ENCODE assay signal across 22 mouse cellular contexts in genomic region chr11:67640299-67640698, GRCm38 (mm10). TPM values are rescaled to one million over a fixed set of nuclear protein-coding genes. Genes with fewer than 3 reads are reported as not detected.
DNase-seq lines count a peak whose midpoint lies in the region; TF ChIP-seq lines count a peak whose summit lies in the region.
"Had no signal": no experiment of that assay in that cellular context is flagged by ENCODE, and none has a peak within 500 bp of the region (broad histone marks: within the 10 kb centered on the region; RNA-seq: fewer than 3 reads in every experiment).

No protein-coding gene starts in this region.

- peak overlapping the region; percentile 40 to 54 (median 43) for H3K4me3 ChIP-seq in CH12.LX (replicated peaks in 1 of 3; ENCODE audit: low read depth in 2 of 3, low read length in 2 of 3, poor library complexity in 1 of 3)

- TF ChIP-seq RAD21 in CH12.LX (IDR thresholded peaks at IDR 0.05; ENCODE audit: low read depth, low read length): peak; percentile 9

- dilution Hi-C loops in CH12.LX (cut with MboI; ENCODE audit: extremely low pct_ligation_motif_present, extremely low pct_unique_long_range_greater_than_20kb, low sequenced_read_pairs): no loop called here

- H3K79me2 ChIP-seq in CH12.LX (replicated peaks; ENCODE audit: control insufficient read depth, extremely low read depth, insufficient read depth, poor library complexity, severe bottlenecking): no peaks in the 10 kb centered on the region

- H3K27ac ChIP-seq in CH12.LX (ENCODE audit: insufficient read depth, low read depth): peak overlapping the region; percentile 43

- peak overlapping the region; percentile 33; the same call in 1 of the 2 replicates for H3K4me2 ChIP-seq in CH12.LX (ENCODE audit: insufficient read depth, low read depth, poor library complexity, severe bottlenecking)

- DNase-seq in CH12.LX (ENCODE audit: extremely low read depth): peak; percentile 86
- no peak for DNase-seq in testis, postnatal 10 days (ENCODE audit: low spot score)
- DNase-seq: adrenal gland, adult 2 months; adrenal gland, adult 8-10 months; adrenal gland, postnatal 10 days; adrenal gland, postnatal 14 days; adrenal gland, postnatal 25 days; adrenal gland, postnatal 36 days; B cell, adult 2 months; cerebellum, adult 11 months; cerebellum, adult 11-12 months; cerebellum, adult 18-20 months; cerebellum, adult 2 months; cerebellum, adult 8-10 months had no signal

- no peak for TF ChIP-seq CTCF in CH12.LX (conservative IDR thresholded peaks at IDR 0.05 in 1 of 2, IDR thresholded peaks at IDR 0.05 in 1 of 2; ENCODE audit: low read depth in 2 of 2, low read length in 2 of 2)

- H3K36me3 ChIP-seq in CH12.LX (replicated peaks in 1 of 2; ENCODE audit: control insufficient read depth in 1 of 2, insufficient read depth in 1 of 2, low read length in 1 of 2): peaks cover 0 to 23% of the 10 kb centered on the region in 2 experiments
- H3K36me3 ChIP-seq: G1E had no signal

- H3K27me3 ChIP-seq in CH12.LX (replicated peaks): no peaks in the 10 kb centered on the region
- H3K27me3 ChIP-seq: Patski had no signal

- peaks cover 38 to 78% of the 10 kb centered on the region in 2 experiments for H3K4me1 ChIP-seq in CH12.LX (ENCODE audit: control insufficient read depth in 1 of 2, insufficient read depth in 2 of 2)

- H3K9me3 ChIP-seq in CH12.LX (replicated peaks; ENCODE audit: low read length): peaks cover 10% of the 10 kb centered on the region

- H3K9ac ChIP-seq in CH12.LX (ENCODE audit: insufficient read depth, low read depth): no peak overlapping the region

- peak; percentile 77 for TF ChIP-seq EP300 in CH12.LX (IDR thresholded peaks at IDR 0.05; ENCODE audit: low read length)

- no peak for TF ChIP-seq POLR2A in CH12.LX (IDR thresholded peaks at IDR 0.05; ENCODE audit: low read depth, low read length)

- in situ Hi-C loops in CH12.LX (cut with MboI; ENCODE audit: low pct_ligation_motif_present, low pct_unique_long_range_greater_than_20kb, low sequenced_read_pairs): loop anchor here (5.0 to 10.0 kb wide), 5 partner anchors 58 to 528 kb away; no protein-coding TSS in a partner anchor

TF ChIP-seq in CH12.LX, 34 proteins besides CTCF, POLR2A, EP300 and RAD21:
- TF ChIP-seq NELFE (IDR thresholded peaks at IDR 0.05; ENCODE audit: low read depth, low read length) (no peak), CHD2 (IDR thresholded peaks at IDR 0.05; ENCODE audit: low read length) (no peak), UBTF (IDR thresholded peaks at IDR 0.05; ENCODE audit: low read depth, low read length) (no peak), MEF2A (IDR thresholded peaks at IDR 0.05; ENCODE audit: borderline replicate concordance, low read depth, low read length) (peak; percentile 71), ZMIZ1 (IDR thresholded peaks at IDR 0.05; ENCODE audit: low read depth, low read length) (no peak), ZC3H11A (IDR thresholded peaks at IDR 0.05; ENCODE audit: low read depth, low read length) (no peak), TCF12 (IDR thresholded peaks at IDR 0.05; ENCODE audit: low read depth, low read length) (peak; percentile 78), KAT2A (IDR thresholded peaks at IDR 0.05; ENCODE audit: insufficient replicate concordance, low read length) (no peak), TBP (conservative IDR thresholded peaks at IDR 0.05; ENCODE audit: low read depth, low read length) (0 out of 2 replicates have a peak, but pooled peaks have one; percentile 29), JUND (conservative IDR thresholded peaks at IDR 0.05; ENCODE audit: low read depth, low read length) (no peak), JUN (IDR thresholded peaks at IDR 0.05; ENCODE audit: insufficient read depth, low read depth, low read length) (no peak), ZKSCAN1 (IDR thresholded peaks at IDR 0.05; ENCODE audit: borderline replicate concordance, low read depth, low read length) (peak; percentile 68), HCFC1 (IDR thresholded peaks at IDR 0.05; ENCODE audit: low read depth, low read length) (no peak), ZNF384 (IDR thresholded peaks at IDR 0.05; ENCODE audit: low read depth, low read length) (no peak), BHLHE40 (IDR thresholded peaks at IDR 0.05; ENCODE audit: low read depth, low read length) (peak; percentile 68), USF2 (conservative IDR thresholded peaks at IDR 0.05; ENCODE audit: low read depth, low read length) (no peak), GABPA (IDR thresholded peaks at IDR 0.05; ENCODE audit: insufficient replicate concordance, low read depth, low read length) (no peak), MYC (IDR thresholded peaks at IDR 0.05; ENCODE audit: low read depth, low read length) (0 out of 2 replicates have a peak, but pooled peaks have one; percentile 73), PAX5 (IDR thresholded peaks at IDR 0.05; ENCODE audit: low read length) (no peak), SIN3A (IDR thresholded peaks at IDR 0.05; ENCODE audit: low read length) (no peak), ETS1 (conservative IDR thresholded peaks at IDR 0.05; ENCODE audit: low read depth, low read length) (peak; percentile 74), MAZ (IDR thresholded peaks at IDR 0.05; ENCODE audit: low read depth, low read length) (0 out of 2 replicates have a peak, but pooled peaks have one; percentile 60), IRF4 (IDR thresholded peaks at IDR 0.05; ENCODE audit: low read depth, low read length) (peak; percentile 89), POLR2AphosphoS2 (IDR thresholded peaks at IDR 0.05; ENCODE audit: low read depth, low read length) (no peak), MAX (IDR thresholded peaks at IDR 0.05; ENCODE audit: low read length) (no peak; the same call in 1 of the 2 replicates), USF1 (IDR thresholded peaks at IDR 0.05; ENCODE audit: low read depth, low read length) (no peak), RCOR1 (conservative IDR thresholded peaks at IDR 0.05; ENCODE audit: low read depth, low read length) (no peak), CHD1 (IDR thresholded peaks at IDR 0.05; ENCODE audit: low read depth, low read length) (peak; percentile 6; the same call in 1 of the 2 replicates), ELF1 (IDR thresholded peaks at IDR 0.05; ENCODE audit: low read depth, low read length) (peak; percentile 59)

RNA-seq across cellular contexts. Expression of gene Rcvrn, which starts 54.8 kb away (rescaled TPM):
- not detected in 2 replicates for total RNA-seq in CH12.LX (2012; rRNA removed)
- total RNA-seq in CH12.LX (2014; rRNA removed): not detected in 2 replicates
- polyA plus RNA-seq in CH12.LX (2012; ENCODE audit: insufficient read length, low read depth): not detected in 2 replicates
- total RNA-seq: adrenal gland, postnatal 10 days; adrenal gland, postnatal 14 days; adrenal gland, postnatal 25 days; adrenal gland, postnatal 4 days; ES-E14; G1E; MEL had no signal
- polyA plus RNA-seq: activated CD4-positive, CD25-positive, alpha-beta regulatory T cell, adult 4 months; adrenal gland, adult 2 months; C2C12; CD4-positive, CD25-positive, alpha-beta regulatory T cell, adult 4 months; G1E; Patski had no signal
